Mouse (Mus musculus) thymus, adult 18-20 months (tissue): ENCODE data around the gene Hspe1.
"Not testable (repeated sequence)": the region's sequence is repeated elsewhere in the genome, so short reads cannot be mapped to it uniquely, and the experiment has no call there.

ENCODE experiments used
- DNase-seq, 2 experiments: peaks; one replicate each; pipeline ENCODE4 v3.0.0; 2022; ENCODE audit warnings: mixed read lengths in 2 of 2

Hspe1 gene

DNA sequence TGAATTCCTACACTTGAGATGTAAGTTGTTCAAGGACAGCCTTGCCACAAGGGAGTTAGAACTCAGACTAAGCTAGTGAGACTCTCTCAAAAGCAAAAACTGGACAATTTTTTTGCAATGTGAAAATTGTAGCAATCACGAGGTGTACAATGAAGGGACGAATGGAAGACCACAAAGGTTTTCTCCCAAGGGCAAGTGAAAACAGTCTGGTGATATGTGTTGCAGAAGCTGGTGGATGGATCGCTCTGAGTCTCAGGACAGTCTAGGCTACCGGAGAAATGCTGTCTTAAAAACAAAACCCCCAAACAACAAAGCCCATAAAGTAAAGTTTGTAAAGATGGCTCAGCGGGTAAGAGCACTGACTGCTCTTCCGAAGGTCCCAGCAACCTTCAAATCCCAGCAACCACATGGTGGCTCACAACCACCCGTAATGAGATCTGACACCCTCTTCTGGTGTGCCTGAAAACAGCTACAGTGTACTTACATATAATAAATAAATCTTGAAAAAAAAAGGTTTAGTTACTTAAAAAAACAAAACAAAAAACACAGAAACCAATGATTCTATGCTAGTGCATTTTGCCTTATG is 2.1 kb upstream of the Hspe1 start:
- DNase-seq, result no peak

DNA sequence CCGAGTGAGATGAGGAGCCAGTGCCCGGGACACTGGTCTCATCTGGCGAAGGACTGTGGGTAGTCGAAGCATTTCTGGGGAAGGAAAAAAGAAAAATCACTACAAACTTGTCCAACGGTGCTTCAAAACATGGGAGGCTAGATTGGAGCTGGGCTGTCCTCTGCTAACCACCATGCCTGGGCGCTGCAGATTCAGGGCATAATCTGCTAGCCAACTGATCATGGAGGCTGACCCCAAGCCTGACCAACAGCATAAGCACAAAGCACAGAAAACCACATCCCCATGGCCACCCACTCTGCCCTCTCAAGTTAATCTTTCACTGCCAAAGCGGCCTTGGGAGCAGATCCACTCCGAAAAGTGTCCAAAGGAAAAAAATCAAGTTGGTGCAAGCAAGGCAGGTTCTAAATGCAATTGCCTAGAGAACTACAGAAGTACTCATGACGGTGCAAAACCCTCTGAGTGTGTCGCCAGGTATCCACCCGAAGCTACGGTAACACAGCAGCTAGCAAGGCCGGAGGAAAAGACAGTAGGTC is 998 bp upstream of the Hspe1 start:
- DNase-seq, result no peak

DNA sequence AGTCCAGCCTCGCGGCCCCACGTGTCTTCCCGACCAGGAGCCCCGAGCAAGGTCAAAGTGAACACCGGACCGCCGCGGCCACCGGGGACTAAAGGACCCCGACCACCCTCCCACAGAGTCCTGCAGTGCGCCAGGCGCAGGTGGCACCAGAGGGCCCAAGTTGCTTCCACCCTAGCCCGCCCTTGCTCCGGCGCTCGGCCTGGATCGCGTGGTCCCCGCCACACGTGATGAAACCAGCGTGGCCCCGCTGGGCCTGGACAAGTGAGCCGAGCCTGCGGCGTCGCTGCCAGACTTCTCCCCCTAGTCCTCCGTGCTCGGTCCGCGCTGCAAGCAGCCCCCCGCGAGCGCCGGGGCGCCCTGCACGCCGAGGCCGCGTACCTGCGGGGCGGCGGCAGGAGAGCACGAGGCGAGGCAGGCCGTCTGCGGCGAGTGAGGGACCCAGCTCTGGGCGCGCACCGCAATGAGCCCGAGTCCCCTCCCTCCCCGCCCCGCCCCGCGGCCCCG is 479 bp upstream of the Hspe1 start:
- DNase-seq, result no peak

DNA sequence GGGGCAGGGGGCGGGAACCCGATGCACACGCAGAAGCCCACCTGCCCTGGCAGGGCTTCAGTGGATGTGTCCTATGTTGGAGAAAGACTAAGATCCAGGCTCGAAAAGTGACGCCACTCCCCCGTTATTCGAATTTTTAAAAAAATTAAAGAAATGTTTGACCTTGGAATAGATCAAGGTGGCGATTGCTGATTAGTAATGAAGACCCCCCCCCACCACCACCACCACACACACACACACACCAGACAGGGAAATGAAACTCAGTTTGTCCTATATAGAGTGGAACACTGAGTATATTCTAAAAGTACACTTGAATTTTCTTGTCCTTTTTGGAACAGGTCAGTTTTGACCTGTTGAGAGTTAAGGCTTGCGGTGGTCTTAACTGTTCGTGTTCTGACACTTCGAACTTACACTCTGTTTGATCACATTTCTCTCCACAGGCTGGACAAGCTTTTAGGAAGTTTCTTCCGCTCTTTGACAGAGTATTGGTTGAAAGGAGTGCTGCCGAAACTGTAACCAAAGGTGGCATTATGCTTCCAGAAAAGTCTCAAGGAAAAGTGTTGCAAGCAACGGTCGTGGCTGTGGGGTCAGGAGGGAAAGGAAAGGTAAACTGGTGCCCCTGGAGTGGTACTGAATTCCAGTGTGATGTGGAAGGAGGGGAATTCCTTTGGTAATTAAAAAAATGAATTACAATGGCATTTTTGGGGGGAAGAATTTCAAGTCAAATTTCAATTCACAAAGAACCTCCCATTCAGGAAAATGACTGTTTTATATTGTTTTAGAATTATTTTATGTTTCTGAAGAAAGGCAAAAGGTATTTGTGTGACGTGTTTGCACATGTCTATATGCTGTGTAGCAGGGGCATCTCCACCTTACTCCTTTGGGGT is 922 bp downstream of the Hspe1 start:
- no peak for DNase-seq

DNA sequence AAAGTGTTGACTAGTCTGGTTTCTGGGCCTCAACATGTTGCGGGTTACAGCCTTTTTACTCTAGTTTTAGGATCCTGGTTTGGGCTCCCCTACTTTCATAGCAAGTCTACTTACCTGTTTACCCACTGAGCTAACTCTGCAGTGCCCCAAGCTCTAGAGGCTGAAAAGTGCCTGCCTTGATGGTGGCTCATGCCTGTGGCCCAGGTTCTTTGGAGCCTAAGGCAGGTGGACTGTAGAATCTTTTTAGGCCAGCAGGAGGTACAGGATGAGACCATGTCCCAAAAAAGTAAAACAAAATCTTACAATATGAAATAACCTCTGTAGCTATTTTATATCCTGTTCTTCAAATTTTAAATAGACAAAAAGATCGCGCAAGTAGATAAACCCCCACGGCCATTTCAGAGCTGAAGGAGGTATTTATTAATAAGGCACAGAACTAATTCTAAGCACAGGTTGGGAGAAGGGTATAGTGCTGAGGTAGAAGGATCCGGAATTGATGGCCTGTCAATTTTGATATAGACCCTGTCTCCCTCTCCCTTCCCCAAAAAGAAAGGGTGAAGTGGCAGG is 1.6 kb downstream of the Hspe1 start:
- no peak for DNase-seq

DNA sequence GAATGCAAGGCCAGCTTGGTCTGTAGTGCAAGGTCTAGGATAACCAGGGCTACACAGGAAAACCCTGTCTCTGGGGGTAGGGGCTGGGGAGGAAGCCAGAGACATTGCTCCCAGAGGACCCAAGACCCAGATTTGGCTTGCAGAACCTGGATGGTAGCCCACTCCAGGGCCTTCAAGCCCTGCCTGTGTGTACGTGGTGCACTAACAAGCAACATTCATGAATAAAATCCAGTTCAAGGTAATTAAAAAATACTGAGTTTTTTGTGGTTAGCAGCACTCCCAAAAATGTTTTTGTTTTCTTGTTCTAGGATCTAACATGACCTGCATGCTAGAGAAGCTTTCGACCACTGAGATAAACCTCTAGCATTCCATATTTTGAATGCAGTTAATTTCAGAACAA is 4.1 kb downstream of the Hspe1 start:
- no peak for DNase-seq

DNA sequence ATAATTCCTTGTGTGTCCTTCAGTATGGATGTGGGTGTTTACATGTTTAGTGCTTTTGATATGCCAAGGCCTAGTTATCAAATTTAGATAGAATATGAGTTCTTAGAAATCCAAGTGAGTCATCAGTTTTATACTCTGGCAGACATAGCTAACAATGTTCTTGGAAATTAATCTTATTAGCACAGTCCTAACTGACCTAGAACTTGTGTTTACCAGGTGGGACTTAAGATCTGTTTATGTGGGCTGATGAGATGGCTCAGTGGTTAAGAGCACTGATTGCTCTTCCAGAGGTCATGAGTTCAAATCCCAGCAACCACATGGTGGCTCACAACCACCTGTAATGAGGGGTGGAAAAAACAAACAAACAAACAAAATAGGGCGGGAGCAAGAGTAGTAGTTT is 4.5 kb downstream of the Hspe1 start:
- DNase-seq, result no peak

DNA sequence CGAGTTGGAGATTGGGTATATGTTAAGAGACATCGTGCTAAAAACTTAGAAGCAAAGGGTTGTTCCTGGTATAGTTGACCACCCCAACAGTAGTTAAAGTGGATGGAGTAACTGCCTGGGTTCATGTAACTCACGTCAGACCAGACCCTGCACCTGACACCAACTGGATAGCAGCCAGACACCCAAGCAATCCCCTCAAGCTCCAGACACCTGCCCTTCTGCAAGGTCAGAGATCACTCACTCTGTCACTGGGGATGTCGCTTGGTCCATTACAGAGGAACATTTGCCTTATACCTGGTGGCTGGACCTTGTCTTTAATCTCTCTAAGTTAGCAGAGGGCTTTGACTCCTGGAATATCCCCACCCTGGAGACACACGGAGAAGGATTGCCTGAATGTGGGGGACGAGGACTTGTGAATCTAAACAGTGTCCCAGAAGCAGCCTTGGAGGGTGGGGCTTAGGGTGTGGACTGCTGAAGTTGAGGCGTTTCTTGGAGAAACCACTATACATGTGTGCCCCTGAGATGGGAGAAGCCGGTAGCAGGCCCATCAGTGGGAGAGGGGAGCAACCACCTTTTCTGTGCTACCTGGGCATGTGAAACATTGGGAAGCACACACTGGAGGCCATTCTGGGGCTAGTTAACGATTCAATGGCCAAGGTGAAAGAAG is 19.1 kb downstream of the Hspe1 start:
- no peak for DNase-seq

DNA sequence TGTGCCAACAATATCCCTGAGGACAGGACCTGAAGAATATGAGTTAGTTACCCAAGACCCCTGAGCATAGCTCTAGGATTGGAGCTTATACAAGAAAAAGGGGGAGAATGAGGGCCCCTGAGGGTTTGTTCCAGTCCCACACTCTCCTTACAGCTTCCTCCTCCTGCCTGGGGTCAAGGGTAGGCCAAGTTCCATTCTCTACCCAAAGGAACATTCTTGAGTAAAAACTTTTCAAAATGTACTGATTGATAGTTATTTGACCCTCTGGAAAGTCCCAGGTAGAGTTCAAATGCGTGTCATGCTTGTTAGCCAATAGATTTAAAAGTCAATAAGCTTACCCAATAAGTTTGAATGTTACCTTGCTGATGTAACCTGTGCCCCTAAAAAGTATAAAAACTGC is 19.7 kb downstream of the Hspe1 start:
- no peak for DNase-seq

DNA sequence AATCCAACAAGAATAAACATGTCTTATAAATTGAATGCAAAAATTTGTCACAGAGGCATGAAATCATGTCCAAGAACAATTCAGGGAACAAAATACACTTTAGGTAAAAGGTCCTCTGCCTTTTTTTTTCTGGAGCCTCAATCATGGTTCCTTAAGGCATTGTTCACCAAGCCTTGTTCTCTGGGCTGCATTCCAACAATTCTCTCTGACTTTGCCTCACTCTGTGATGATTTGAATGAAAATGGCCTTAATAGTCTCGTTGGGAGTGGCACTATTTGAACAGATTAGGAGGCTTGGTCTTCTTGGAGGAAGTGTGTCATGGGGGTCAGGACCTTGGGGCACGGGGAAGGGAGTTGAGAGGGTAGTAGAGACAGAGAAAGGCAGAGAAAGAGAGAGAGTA is 20.5 kb downstream of the Hspe1 start:
- DNase-seq, result no peak

DNA sequence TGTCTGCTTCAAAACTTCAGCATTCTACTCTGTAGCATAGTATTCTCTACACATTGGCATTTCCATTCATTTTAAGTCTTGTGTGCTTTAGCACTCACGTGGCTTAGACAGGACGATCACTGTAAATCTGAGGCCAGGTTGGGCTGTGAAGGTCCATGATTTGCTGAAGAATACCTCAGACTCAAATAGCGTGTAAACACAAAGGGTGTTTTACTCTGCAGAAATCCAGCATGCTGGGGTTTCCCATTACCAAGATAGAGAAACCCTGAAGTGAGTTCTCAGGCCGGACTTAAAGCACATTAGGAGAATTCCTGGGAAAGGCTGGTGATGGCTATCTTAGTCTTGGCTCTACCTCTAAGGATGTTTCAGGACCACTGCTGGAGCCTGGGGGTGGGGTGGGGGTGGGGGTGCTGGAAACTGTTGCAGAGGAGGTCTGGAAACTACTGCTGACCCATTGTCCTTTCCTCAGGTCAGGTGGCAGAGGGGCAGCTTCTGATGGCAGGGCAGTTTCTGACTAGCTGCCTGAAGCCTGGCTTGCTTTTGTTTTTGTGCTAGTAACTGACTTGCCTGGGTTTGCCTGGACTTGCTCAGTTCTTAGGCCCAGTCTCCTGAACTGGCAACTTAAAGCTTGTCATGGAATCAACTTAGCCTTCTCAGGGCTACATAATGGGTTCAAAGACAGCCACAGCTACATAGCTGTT is 21.3 kb downstream of the Hspe1 start:
- no peak for DNase-seq

DNA sequence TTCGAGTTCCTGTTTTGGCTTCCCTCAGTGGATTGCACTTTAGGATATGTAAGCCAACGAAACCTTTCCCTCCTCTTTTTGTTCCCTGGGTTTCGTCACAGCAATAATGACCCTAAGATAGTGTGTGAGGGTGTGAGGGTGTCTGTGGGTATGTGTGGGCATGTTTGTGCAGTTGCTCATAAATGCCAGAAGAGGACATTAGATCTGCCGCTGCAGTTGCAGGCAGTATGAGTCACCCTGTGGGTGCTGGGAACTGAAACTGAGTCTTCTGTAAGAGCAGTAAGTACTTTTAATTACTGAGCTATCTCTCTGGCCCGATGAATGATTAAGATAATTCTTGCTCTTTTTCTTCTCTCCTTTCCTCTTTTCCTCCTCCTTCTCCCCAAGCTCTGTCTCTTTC is 35.1 kb downstream of the Hspe1 start:
- no peak for DNase-seq

DNA sequence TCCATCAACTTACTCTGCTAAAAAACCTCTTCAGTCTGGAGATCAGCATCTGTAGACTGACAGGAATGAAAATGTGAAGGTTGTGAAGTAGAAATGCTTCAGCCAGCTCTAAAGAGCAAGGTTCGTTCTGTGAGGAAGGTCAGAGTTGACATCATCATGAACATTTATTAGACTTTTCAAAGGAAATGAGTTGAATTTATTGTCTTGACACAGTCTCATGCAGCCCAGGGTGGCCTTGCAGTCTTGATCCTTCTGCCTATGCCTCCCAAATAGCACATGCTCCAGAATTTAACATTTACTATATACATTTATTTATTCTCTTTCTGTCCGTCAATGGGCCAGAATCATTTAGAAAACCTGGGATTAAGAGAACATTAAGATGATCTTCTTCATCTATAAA is 35.6 kb downstream of the Hspe1 start:
- no peak for DNase-seq

DNA sequence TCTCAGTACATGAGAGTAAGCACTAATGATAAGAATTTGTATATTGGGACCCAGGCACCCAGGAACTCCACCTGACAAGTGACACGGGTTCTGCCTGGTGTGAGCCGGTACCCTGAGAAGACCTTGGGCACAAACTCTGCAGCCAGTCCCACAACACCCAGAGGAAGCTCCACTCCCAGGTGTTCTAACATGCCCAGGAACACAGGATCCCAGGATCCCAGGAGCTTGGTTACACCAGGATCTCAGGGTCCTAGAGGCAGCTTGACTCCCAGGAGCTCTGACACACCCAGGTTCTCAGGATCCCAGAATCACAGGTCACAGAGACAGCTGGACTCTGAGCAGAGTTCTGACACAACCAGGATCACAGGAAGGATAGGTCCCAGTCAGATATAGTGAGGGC is 36.2 kb downstream of the Hspe1 start:
- not testable (repeated sequence) for DNase-seq

DNA sequence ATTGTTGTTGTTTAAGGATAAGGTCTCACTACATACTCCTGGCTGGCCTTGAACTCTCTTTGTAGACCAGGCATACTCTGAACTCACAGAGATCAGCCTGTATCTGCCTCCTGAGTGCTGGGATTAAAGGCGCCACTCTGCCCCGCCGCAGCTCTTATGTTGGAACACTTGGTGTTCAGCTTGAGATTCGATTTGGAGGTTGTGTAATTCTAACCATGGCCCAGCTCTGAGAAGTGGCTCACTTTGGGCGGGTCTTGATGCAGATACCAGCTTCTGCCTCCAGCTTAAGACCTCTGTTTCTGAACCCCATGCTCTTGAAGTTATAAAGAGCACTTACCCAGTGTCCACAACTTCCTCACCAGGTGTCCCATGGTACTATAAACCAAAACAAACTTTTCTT is 41.8 kb downstream of the Hspe1 start:
- no peak for DNase-seq

DNA sequence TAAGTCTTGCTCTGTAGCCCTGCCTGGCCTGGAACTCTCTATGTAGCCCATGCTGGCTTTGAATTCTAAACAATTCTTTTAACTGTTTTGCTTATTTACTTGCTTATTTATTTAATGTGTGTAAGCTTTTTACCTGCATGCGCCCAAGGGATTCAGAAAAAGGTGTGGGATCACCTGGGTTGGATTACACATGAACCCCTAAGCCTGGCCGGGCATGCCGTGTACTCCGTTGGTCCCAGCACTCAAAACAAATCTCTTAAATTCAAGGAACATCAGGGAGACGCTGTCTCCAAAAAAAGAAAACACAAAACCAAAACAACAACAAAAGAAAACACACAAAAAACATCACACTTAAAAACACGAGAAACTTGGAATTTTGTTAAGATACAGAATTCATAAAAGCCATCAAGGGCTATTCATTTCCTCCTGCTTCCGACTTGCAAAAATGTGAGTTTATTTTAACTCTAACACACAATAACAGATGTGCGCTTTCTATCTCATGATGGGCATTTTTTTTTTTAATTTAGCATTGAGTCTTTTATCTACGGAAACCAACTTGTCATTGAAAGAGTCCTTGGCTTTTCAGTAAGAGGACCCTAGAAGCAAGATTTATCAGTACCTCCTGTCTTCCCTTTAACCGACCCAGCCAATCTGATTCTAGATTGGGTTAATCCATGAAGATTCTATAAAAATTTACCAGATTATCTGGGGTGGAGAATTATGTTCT is 42.4 kb downstream of the Hspe1 start:
- no peak for DNase-seq

DNA sequence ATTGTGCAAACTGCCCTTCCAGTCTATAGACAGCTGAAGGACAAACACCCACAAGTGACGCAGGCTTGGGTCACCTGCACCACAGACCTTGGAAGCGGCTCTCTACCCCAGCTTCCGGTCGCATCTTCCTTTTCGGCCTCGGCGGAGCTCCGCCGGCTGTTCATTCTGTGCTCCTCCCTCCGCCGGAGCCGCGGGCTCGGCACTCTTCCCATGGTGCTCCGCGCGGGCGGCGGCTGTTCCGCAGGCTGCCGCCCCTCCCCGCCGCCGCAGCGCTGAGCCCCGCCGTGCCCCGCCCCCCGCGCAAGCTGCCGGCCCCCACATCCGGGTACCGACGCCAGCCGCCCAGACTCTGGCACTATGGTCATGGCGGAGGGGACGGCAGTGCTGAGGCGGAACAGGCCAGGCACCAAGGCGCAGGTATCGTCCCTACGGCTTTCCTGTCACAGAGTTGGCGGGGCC is 43.0 kb downstream of the Hspe1 start, which contains the start of gene Mob4:
TSS of gene Mob4 (plus strand) at position 289 of the 459 bp plus-strand sequence.
- DNase-seq, result peak; percentile 82 to 83

DNA sequence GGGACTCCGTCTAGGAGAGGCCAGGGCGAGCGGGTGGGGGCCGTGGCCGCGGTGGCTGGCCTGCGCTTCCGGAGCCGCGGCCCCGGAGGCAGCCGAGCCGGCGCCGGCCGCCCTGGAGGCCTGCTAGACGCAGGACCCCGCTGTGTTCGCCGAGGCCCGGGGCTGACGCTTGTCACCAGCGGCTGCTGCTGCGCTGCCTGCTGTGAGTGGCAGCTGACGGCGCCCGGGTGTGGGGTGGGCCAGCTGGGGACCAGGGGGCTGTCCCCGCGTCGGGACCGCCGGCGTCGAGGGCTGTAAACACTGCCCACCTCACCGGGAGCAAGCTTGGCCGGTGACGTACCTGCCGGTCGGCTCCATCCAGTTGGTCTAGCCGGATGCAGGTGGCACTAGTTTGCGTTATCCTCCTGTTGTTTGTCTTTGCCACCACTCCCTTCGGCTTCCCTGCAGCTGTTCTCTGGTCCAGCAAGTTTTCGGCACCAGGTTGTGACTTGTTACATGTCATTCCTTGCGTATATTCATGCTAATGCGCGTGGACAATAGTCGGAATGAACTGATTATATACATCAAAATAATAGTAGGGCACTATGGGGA is 43.6 kb downstream of the Hspe1 start:
- peak; percentile 59 to 67 for DNase-seq

DNA sequence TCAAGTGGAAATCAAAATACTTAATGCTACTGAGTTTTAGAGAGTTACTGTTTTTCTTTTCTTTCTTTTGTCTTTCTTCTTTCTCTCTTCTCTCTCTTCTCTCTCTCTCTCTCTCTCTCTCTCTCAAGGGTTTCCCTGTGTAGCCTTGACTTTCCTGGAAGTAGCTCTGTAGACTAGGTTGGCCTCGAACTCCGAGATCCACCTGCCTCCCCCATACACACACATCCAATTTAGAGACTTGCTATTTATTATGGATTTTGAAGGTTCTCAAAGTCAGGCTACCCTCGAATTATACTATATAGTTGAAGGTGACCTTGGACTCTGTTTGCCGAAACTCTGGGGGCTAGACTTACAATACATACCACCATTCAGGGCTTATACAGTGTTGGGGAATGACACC is 44.4 kb downstream of the Hspe1 start:
- no peak for DNase-seq

DNA sequence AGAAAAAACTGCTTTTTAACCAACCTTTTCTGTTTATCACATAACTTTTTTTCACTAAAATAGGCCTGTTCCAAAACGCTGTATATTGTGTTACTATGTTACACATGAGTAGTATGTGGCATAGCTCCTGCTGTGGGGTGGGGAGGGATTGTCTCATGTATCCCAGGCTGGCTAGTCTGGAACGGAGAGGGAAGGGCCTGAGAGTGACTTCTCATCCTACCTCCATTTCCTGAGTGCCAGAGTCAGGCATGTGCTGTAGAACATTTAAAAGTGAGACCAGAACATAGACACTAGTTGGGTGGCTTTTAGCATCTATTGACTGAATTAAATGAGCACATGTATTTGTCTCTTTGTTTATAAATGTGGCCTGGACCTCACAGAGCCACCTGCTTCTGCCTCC is 45.2 kb downstream of the Hspe1 start:
- DNase-seq, result no peak

DNA sequence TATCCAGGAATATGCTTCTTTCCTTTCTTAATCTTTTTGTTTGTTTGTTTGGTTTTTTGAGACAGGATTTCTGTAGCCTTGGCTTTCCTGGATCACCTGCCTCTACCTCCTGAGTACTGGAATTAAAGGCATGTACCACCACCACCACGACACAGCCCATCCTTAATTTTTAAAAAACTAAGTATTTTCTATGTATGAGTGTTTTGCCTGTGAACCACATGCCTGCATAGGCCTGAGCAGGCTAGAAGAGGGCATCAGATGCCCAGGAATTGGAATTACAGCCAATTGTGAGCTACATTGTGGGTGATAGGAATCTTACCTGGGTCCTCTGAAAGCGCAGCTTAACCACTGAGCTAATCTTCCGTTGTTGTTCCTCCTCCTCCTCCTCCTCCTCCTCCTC is 46.4 kb downstream of the Hspe1 start:
- no peak for DNase-seq
